Mouse (Mus musculus) bone marrow, adult 2 months (tissue): ENCODE data around the gene Prkci.

Experiments
- CTCF ChIP-seq: fragments of 200-500 bp; IDR thresholded peaks from 2 replicates; pipeline ENCODE4 v1.5.1; 2011; ENCODE audit warnings: low read length, control low read depth; ENCODE audit not compliant: control insufficient read depth, insufficient read depth
- POLR2A ChIP-seq: fragments of 200-500 bp; IDR thresholded peaks from 2 replicates; pipeline ENCODE4 v1.6.1; 2011; ENCODE audit warnings: low read depth, mild to moderate bottlenecking, control low read depth, low read length, borderline replicate concordance; ENCODE audit not compliant: control insufficient read depth

DNA sequence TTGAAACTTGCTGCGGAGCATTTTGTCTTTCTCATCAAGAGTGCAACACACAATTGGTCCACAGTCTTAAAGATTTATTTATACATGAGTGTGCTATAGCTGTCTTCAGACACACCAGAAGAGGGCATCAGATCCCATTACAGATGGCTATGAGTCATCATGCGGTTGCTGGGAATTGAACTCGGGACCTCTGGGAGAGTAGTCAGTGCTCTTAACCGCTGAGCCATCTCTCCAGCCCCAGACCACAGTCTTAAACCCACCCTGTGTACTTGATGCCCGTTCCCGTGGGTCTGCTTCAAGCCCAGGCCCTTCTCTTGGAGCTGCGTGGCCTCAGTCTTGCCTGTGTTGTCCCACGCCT, 65.2 kb downstream of the Prkci start:
- TF ChIP-seq POLR2A: no peak
- no peak for TF ChIP-seq CTCF
